Mouse (Mus musculus): Measurements from ENCODE around the gene Fam155a. TPM values are rescaled to one million over a fixed set of nuclear protein-coding genes. Genes with fewer than 3 reads are reported as not detected.
"Not testable (repeated sequence)": the region's sequence is repeated elsewhere in the genome, so short reads cannot be mapped to it uniquely, and the experiment has no call there.

The Fam155a gene
- polyA plus RNA-seq, 1 experiment from 2014 or later = 1.3 TPM

DNA sequence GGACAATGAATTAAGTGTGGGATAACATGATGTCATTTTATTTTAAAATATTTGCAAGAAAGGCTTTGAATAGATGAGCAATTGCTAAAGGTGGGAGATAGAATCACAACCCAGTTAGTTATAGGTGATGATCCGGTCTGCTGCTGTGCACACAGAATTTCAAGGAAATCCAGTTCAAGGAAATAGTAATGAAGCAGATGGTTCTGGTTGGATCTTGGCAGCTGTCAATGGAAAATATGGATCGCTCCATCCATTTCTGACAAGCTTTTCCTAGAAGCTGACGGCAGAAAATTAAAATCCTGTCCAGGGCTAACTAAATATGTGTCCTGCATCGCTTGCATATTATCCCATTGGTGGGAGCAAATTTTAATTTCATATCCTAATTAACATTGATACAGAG, 61.2 kb downstream of the Fam155a start:
- Histone ChIP-seq H3K27ac (ENCODE audit: low read length) (no peak overlapping the region), H3K4me3 (ENCODE audit: low read length) (no peak overlapping the region), H3K9me3 (ENCODE audit: control insufficient read depth, low read length) (no peaks in the 10 kb centered on the region), H3K4me1 (ENCODE audit: control insufficient read depth, insufficient read depth, low read length) (no peaks in the 10 kb centered on the region), H3K9ac (ENCODE audit: low read depth, low read length) (no peak overlapping the region), H3K27me3 (replicated peaks; ENCODE audit: control insufficient read depth, insufficient read depth, low read length) (no peaks in the 10 kb centered on the region), H3K4me2 (ENCODE audit: low read depth, low read length) (no peak overlapping the region), H3K36me3 (ENCODE audit: control insufficient read depth, insufficient read depth, low read length) (no peaks in the 10 kb centered on the region)
- no peak for ATAC-seq
- 88% methylated on average over 4 of the region's 4 CpGs for WGBS

GRCm38 (mm10) chr8:9707433-9707832, 63.5 kb downstream of the Fam155a start:
- WGBS = 68% methylated on average over 8 of the region's 8 CpGs
- no peaks in the 10 kb centered on the region for H3K27me3 ChIP-seq (replicated peaks; ENCODE audit: control insufficient read depth, insufficient read depth, low read length)
- H3K4me2 ChIP-seq (ENCODE audit: low read depth, low read length) = no peak overlapping the region

DNA sequence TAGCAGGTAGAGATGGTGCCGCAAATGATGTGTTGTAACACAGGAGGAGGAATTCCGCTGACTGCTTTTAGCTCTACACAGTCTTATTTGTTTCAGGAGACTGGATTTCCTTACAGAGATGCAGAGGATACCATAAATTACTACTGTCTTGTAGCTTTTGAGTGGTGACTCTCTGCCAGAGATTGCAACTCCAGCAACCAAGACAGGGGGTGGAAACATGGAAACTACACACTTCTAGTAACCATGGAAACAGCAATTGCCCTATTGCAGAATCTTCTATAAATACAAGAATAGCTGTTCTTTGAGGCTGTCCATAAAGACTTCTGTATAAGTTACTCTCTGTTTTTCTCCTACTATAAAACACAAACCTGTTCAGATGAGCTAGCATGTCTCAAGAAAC, 76.2 kb downstream of the Fam155a start:
- Histone ChIP-seq H3K9me3 (ENCODE audit: control insufficient read depth, low read length) (no peaks in the 10 kb centered on the region), H3K27ac (ENCODE audit: low read length) (no peak overlapping the region), H3K4me2 (ENCODE audit: low read depth, low read length) (no peak overlapping the region), H3K27me3 (replicated peaks; ENCODE audit: control insufficient read depth, insufficient read depth, low read length) (no peaks in the 10 kb centered on the region; the same call in 1 of the 2 replicates), H3K4me3 (ENCODE audit: low read length) (no peak overlapping the region), H3K4me1 (ENCODE audit: control insufficient read depth, insufficient read depth, low read length) (no peaks in the 10 kb centered on the region), H3K9ac (ENCODE audit: low read depth, low read length) (no peak overlapping the region), H3K36me3 (ENCODE audit: control insufficient read depth, insufficient read depth, low read length) (no peaks in the 10 kb centered on the region)
- ATAC-seq = no peak
- WGBS = 77% methylated on average over 2 of the region's 2 CpGs

More at GRCm38 (mm10) chr8:9707433-9707832, 63.5 kb downstream of the Fam155a start:
- Histone ChIP-seq H3K36me3 (ENCODE audit: control insufficient read depth, insufficient read depth, low read length) (no peaks in the 10 kb centered on the region), H3K9me3 (ENCODE audit: control insufficient read depth, low read length) (no peaks in the 10 kb centered on the region), H3K27ac (ENCODE audit: low read length) (no peak overlapping the region), H3K4me1 (ENCODE audit: control insufficient read depth, insufficient read depth, low read length) (no peaks in the 10 kb centered on the region), H3K4me3 (ENCODE audit: low read length) (no peak overlapping the region), H3K9ac (ENCODE audit: low read depth, low read length) (no peak overlapping the region)
- ATAC-seq = no peak

DNA sequence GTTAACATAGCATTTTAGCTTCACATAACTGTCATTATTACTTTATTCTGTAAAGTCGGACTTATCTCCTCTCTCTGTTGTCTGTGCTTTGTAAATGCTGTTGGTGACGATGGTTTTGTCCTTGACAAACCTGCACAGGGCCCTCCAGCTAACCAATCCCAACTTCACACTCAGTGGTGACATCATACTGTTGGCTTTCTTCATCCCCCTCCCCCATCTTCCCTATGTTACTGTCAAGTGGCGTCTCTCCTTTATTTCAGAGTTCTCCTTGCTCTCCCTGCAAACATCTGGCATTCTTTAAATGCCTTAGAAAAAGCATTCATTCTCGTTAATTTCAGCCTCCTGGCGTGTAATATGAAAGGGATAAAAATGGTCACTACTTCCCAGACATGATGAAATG, 78.6 kb downstream of the Fam155a start:
- H3K4me3 ChIP-seq (ENCODE audit: low read length) = no peak overlapping the region
- H3K27me3 ChIP-seq (replicated peaks; ENCODE audit: control insufficient read depth, insufficient read depth, low read length) = no peaks in the 10 kb centered on the region; the same call in 1 of the 2 replicates
- H3K27ac ChIP-seq (ENCODE audit: low read length) = no peak overlapping the region
- no peaks in the 10 kb centered on the region for H3K4me1 ChIP-seq (ENCODE audit: control insufficient read depth, insufficient read depth, low read length)
- H3K9me3 ChIP-seq (ENCODE audit: control insufficient read depth, low read length) = no peaks in the 10 kb centered on the region
- no peak for ATAC-seq
- no peak overlapping the region for H3K9ac ChIP-seq (ENCODE audit: low read depth, low read length)
- H3K36me3 ChIP-seq (ENCODE audit: control insufficient read depth, insufficient read depth, low read length) = no peaks in the 10 kb centered on the region
- H3K4me2 ChIP-seq (ENCODE audit: low read depth, low read length) = no peak overlapping the region
- 37% methylated on average over 5 of the region's 5 CpGs for WGBS

- ATAC-seq; H3K27me3 ChIP-seq (replicated peaks; ENCODE audit: control insufficient read depth, insufficient read depth, low read length); H3K4me1 ChIP-seq (ENCODE audit: control insufficient read depth, insufficient read depth, low read length); H3K36me3 ChIP-seq (ENCODE audit: control insufficient read depth, insufficient read depth, low read length); H3K27ac ChIP-seq (ENCODE audit: low read length); H3K9me3 ChIP-seq (ENCODE audit: control insufficient read depth, low read length); H3K9ac ChIP-seq (ENCODE audit: low read depth, low read length); H3K4me2 ChIP-seq (ENCODE audit: low read depth, low read length); H3K4me3 ChIP-seq (ENCODE audit: low read length): not testable (repeated sequence)
- WGBS = 87% methylated on average over 3 of the region's 3 CpGs
Observed at GRCm38 (mm10) chr8:9660014-9660413, 110.9 kb downstream of the Fam155a start.

GRCm38 (mm10) chr8:9656901-9657300, 114.1 kb downstream of the Fam155a start:
- no peaks in the 10 kb centered on the region for H3K27me3 ChIP-seq (replicated peaks; ENCODE audit: control insufficient read depth, insufficient read depth, low read length)
- no peaks in the 10 kb centered on the region for H3K9me3 ChIP-seq (ENCODE audit: control insufficient read depth, low read length)
- no peak overlapping the region for H3K9ac ChIP-seq (ENCODE audit: low read depth, low read length)
- H3K4me2 ChIP-seq (ENCODE audit: low read depth, low read length) = no peak overlapping the region
- H3K4me3 ChIP-seq (ENCODE audit: low read length) = no peak overlapping the region
- no peak for ATAC-seq
- no peaks in the 10 kb centered on the region for H3K36me3 ChIP-seq (ENCODE audit: control insufficient read depth, insufficient read depth, low read length)
- H3K27ac ChIP-seq (ENCODE audit: low read length) = no peak overlapping the region
- WGBS = 88% methylated on average over 2 of the region's 2 CpGs
- H3K4me1 ChIP-seq (ENCODE audit: control insufficient read depth, insufficient read depth, low read length) = no peaks in the 10 kb centered on the region

- Histone ChIP-seq H3K9ac (ENCODE audit: low read depth, low read length) (no peak overlapping the region), H3K4me2 (ENCODE audit: low read depth, low read length) (no peak overlapping the region), H3K36me3 (ENCODE audit: control insufficient read depth, insufficient read depth, low read length) (no peaks in the 10 kb centered on the region), H3K4me1 (ENCODE audit: control insufficient read depth, insufficient read depth, low read length) (no peaks in the 10 kb centered on the region), H3K4me3 (ENCODE audit: low read length) (no peak overlapping the region), H3K27me3 (replicated peaks; ENCODE audit: control insufficient read depth, insufficient read depth, low read length) (no peaks in the 10 kb centered on the region), H3K9me3 (ENCODE audit: control insufficient read depth, low read length) (no peaks in the 10 kb centered on the region), H3K27ac (ENCODE audit: low read length) (no peak overlapping the region)
- ATAC-seq = no peak
- WGBS = 79% methylated on average over 6 of the region's 6 CpGs
Observed at GRCm38 (mm10) chr8:9654826-9655225, 116.1 kb downstream of the Fam155a start.

DNA sequence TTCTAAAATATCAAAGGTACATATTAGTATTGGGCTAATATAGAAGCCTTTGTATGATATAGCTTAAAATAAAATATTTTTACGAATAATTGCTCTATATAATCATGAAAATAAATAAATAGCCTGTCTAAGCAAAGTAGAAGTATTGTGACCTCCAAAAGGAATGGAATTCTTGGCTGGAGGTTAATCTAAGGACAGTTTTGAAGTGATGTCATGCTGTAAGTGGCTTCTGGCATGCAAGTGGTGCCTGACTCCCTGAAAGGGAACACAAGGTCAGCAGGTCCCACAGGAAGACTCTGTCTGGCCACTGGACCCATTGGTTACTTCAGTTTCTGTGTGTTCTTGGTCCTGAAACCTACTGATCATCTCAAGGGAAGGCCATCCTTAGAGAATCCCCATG, 117.3 kb downstream of the Fam155a start:
- no peaks in the 10 kb centered on the region for H3K4me1 ChIP-seq (ENCODE audit: control insufficient read depth, insufficient read depth, low read length)
- no peaks in the 10 kb centered on the region for H3K9me3 ChIP-seq (ENCODE audit: control insufficient read depth, low read length)
- no peak overlapping the region for H3K4me2 ChIP-seq (ENCODE audit: low read depth, low read length)
- no peak overlapping the region for H3K4me3 ChIP-seq (ENCODE audit: low read length)
- H3K27ac ChIP-seq (ENCODE audit: low read length) = no peak overlapping the region
- WGBS = 32% methylated on average over 1 of the region's 1 CpGs
- H3K27me3 ChIP-seq (replicated peaks; ENCODE audit: control insufficient read depth, insufficient read depth, low read length) = no peaks in the 10 kb centered on the region
- no peak for ATAC-seq
- H3K36me3 ChIP-seq (ENCODE audit: control insufficient read depth, insufficient read depth, low read length) = no peaks in the 10 kb centered on the region
- H3K9ac ChIP-seq (ENCODE audit: low read depth, low read length) = no peak overlapping the region

GRCm38 (mm10) chr8:9638162-9638561, 132.8 kb downstream of the Fam155a start:
- ATAC-seq = no peak

DNA sequence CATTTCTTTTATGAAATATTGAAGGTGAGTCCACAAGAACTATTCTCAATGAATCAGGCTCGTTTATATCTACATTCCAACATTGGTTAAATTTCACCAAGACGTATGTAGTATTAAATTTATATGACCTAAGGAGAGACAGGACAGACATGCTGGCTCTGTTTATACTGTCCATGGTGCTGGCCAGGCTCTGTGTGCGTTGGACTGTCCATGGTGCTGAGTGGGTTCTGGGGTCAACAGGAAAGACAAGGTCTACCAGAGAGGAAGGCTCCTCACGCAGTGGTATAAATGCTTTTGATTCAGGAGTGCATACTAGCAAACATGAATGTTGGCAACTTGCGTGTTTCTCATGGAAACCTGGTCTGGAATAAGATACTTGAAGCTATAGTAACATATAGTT, 135.7 kb downstream of the Fam155a start:
- 64% methylated on average over 5 of the region's 5 CpGs for WGBS
- Histone ChIP-seq H3K27me3 (replicated peaks; ENCODE audit: control insufficient read depth, insufficient read depth, low read length) (no peaks in the 10 kb centered on the region), H3K27ac (ENCODE audit: low read length) (no peak overlapping the region), H3K36me3 (ENCODE audit: control insufficient read depth, insufficient read depth, low read length) (no peaks in the 10 kb centered on the region), H3K4me2 (ENCODE audit: low read depth, low read length) (no peak overlapping the region), H3K9ac (ENCODE audit: low read depth, low read length) (no peak overlapping the region), H3K4me1 (ENCODE audit: control insufficient read depth, insufficient read depth, low read length) (no peaks in the 10 kb centered on the region), H3K4me3 (ENCODE audit: low read length) (no peak overlapping the region), H3K9me3 (ENCODE audit: control insufficient read depth, low read length) (no peaks in the 10 kb centered on the region)
- ATAC-seq = no peak

More at GRCm38 (mm10) chr8:9638162-9638561, 132.8 kb downstream of the Fam155a start:
- Histone ChIP-seq H3K27me3 (replicated peaks; ENCODE audit: control insufficient read depth, insufficient read depth, low read length) (no peaks in the 10 kb centered on the region), H3K4me2 (ENCODE audit: low read depth, low read length) (no peak overlapping the region), H3K9ac (ENCODE audit: low read depth, low read length) (no peak overlapping the region), H3K4me3 (ENCODE audit: low read length) (no peak overlapping the region), H3K4me1 (ENCODE audit: control insufficient read depth, insufficient read depth, low read length) (no peaks in the 10 kb centered on the region), H3K36me3 (ENCODE audit: control insufficient read depth, insufficient read depth, low read length) (no peaks in the 10 kb centered on the region), H3K27ac (ENCODE audit: low read length) (no peak overlapping the region), H3K9me3 (ENCODE audit: control insufficient read depth, low read length) (no peaks in the 10 kb centered on the region)
- WGBS = 86% methylated on average over 2 of the region's 2 CpGs

All from intestine, embryonic 16.5 days (tissue).